Mouse (Mus musculus) MEL-GATA-1-ER (cell line): Measurements from ENCODE around the gene Tshz2.

ENCODE experiments used
- DNase-seq: peaks from one replicate; pipeline ENCODE4 v3.0.0-alpha.2; 2012; ENCODE audit warnings: low read depth; ENCODE audit errors: extremely low read depth

Tshz2 gene

GRCm38 (mm10) chr2:169630070-169630469 lies 2.7 kb upstream of the Tshz2 start:
- no peak for DNase-seq

GRCm38 (mm10) chr2:169633491-169634289 lies 877 bp downstream of the Tshz2 start:
- no peak for DNase-seq

DNA sequence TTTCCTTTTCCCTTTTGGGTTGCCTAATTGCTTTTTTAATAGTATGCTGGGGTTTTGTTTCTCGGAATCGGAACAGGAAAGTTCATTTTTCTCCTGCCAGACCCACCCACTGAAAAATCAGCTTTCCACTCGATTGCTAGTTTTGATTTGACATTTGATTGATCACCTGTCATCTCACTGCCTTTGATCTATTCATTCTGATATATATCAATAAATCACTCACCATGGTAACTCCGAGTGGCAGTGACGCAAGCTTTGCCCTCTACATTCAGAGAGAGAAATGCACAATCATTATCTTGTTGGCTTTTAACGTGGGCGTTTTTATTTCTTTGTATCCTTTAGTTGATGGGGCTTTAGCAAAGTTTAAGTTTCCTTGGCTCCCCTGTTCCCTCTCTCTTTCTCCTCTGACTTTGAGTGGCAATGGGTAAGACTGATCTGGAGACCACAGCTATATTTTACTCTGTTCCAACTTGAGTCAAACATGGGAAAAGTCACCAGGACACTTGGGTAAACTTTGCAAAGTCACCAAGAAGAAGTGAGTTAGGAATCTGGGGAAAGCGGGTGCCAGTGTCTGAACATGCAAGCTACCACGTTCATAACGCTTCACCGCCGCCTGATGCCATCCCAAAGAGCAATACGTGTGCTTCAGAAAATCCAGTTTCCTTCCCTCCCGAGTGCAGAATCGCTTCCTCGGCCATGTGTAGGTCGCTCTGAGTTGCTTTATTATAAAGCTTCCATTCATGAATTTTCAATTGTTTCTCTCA lies 2.0 kb downstream of the Tshz2 start:
- DNase-seq, result no peak

GRCm38 (mm10) chr2:169635428-169635827 lies 2.6 kb downstream of the Tshz2 start:
- DNase-seq, result no peak

DNA sequence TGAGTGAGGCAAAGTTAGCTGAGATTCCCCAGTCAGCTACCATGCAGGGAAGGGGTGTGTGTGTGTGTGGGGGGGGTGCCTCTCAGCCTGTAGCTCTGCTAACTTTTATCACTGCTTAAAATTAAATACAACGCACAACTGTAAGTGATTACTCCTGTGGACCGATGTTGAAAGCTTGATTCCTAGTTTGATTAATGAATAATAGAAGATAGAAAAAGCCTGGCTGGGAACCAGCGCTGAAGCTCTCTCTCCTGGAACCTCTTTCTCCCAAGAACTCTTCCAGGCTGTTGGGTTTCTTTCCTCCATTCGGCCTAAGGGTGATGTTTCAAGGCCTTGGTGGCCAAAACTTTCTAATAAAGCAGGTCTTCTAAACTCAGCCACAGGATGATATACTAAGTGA lies 3.6 kb downstream of the Tshz2 start:
- DNase-seq, result no peak

DNA sequence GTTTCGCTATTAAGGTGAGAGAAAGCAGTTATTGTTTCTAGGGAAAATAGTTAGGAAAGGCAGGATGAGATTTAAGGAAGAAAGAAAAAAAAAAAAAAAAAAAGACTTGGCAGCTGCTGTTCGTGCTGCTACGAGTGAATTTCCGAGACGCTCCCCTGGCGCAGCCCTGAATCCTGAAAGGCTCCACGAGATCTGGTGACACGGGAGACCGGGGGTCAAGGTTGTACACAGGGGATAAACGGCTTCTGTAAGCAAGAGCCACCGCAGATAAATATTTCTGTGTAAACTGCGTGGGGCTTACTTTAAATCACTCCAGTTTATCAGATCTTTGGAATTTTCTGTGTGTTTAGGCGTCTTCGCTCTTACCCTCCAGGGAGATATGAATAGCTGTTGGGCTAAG lies 8.7 kb downstream of the Tshz2 start:
- no peak for DNase-seq

GRCm38 (mm10) chr2:169642420-169642819 lies 9.6 kb downstream of the Tshz2 start:
- DNase-seq, result no peak

GRCm38 (mm10) chr2:169647091-169647490 lies 14.3 kb downstream of the Tshz2 start:
- no peak for DNase-seq

GRCm38 (mm10) chr2:169649262-169649885 lies 16.6 kb downstream of the Tshz2 start:
- DNase-seq, result no peak

GRCm38 (mm10) chr2:169653282-169653681 lies 20.5 kb downstream of the Tshz2 start:
- no peak for DNase-seq

DNA sequence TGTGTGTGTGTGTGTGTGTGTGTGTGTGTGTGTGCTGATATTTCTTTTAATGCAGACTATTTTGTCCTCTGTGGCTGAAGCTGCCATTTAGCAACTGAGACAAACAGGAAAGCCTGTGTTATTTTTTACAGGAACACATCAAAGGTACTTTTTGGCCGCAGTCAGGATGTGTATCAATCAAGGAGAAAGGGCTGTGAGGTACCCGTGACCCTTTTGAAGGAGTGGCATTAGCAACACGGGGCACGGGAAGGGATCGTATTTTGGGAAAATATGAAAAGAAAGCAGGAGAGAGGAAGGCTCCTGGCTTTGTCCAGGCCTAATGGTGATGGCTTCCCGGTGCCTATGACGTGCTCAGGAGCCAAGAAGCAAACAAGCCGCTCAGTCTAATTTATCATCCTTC lies 31.0 kb downstream of the Tshz2 start:
- no peak for DNase-seq

DNA sequence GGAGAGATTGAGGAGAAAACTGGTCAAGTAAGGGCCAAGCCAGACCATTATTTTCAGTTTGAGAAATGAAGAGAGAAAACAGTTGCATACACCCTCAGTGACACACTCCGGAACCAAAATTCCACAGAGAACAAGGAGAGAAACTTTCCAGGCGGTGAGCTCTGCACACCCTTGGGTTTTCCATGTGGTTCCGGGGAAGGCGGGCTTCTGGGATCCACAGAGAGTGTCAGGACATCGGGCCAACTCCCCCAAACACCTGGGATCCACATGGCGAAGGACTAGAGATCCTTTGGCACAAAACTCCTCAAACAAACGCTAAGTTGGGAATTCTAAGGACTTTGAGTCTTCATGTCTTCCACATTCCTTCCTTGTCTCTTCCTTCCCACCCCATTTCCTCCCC lies 38.5 kb downstream of the Tshz2 start:
- DNase-seq, result no peak

DNA sequence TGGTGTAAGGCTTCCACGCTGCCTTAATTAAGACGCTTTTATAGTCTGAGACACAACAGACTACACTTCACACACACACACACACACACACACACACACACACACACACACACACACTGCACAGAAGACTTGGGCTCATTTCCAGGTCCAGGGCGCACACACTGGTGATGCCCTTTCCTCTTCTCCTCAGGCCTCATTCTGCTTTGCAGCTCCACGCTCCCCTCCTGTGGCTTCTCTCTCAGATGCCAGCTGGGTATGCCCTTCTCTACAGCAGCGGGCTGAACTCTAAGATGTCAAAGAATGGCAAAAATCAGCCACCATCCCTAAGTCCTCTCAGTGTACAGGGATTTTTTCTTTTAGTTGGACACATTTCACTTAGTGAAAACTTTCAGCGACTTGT lies 41.0 kb downstream of the Tshz2 start:
- no peak for DNase-seq

DNA sequence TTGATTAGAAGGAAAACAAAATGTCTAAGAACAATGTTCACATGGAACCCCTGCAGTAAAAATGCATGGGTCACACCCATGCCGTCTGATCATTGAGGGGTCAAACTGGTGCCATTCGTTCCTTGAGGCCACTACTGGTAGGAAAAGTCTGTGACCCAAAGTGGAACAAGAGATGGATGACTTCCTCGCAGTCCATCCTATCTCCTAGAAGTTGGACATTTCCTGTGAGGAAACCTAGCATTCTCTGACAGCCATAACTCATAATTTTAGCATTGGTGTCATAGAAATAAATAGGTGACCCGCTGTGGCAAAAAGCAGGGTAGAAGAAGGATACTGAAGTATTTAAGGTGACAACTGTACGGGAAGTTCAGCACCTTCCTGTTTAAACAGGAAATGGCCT lies 41.4 kb downstream of the Tshz2 start:
- no peak for DNase-seq

DNA sequence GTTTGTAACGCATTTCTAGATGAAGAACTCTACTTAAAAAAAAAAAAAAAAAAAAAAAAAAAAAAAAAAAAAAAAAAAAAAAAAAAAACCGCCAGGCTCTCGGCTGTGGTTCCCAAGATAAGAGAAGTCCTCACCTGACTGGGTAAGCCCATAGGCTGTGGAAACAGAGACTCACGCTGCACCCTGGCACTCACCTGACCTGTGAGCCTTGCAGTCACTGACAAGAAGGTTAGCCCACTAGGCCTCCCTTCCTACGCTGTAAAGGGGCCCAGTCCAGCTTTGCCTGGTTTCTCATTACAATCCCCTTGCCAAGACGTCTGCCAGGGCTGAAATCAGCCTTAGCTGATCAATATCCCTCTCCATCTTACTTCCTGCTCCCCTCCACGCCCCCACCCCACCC lies 46.5 kb downstream of the Tshz2 start:
- no peak for DNase-seq

DNA sequence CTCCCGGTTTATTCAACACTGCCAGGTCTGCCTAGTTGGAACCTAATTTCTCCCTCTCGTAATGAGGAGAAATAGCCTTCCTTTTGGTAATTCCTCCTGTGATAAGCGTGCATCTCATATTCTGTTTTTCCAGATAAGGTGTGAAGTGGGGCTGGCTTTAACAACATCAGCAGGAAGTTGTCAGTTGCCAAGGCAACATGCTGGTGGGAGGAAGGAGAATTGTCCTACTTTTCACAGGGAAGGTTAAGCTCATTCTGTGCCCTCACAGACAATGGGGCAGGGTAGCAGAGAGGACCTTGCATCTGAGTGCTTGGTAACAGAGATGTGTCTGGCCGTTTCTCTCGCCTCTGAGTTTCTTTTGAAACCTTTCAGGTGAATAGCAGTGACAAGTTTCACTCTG lies 47.1 kb downstream of the Tshz2 start:
- DNase-seq, result no peak

- no peak for DNase-seq
These were observed 52.4 kb downstream of the Tshz2 start for GRCm38 (mm10) chr2:169685260-169685659.

- no peak for DNase-seq
These were observed 52.9 kb downstream of the Tshz2 start for GRCm38 (mm10) chr2:169685747-169686146.

DNA sequence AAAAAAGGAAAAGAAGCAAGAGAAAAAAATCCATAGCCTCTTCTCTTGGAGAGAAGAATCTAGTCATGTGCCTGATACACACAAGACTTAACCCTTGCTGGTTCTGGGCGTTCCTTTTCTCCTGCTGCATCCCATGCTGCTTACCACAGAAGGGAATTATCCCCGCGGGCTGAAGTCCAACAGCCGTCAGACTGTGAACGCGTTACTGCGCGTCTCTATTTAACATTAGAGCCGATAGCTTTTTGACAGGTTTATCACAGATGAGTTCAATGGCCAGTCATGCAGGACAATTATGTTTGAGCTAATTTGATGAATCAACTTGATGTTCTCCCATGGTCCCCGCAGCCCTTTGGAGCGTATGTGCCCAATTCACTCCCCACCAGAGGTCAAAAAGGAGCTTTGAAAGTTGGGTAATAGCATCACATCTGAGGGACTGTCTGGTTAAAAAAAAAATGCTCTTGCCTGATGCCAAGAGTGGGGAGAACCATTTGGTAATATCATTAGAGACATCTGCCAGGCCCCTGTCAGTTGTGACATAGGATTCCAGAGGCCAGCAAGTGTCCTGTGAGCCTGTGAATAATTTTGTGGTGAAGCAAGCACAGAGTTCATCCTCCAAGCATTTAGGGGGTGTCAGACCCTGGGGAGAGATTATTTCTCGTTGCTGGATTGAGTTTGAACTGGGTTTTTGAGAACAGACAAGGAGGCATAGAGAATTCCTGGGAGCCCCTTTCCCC lies 54.1 kb downstream of the Tshz2 start:
- DNase-seq, result no peak

DNA sequence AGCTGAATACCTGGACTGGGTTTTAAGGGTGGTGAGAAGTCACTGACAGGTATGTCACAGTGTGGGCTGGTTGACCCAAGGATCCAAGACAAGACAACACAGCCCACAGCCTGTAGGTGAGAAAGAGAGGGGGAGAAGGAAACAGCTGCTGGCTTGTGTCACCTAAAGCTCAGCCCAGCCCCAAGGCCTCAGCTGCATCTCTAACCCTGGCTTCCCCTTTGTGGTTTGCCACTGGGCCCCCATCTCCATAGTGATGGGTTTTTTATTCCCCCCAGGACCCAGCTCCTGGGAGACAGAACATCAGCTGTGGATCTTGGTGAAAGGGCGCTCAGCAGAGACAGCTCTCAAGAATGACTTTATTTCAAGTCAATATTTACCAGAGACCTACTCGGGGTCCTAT lies 57.2 kb downstream of the Tshz2 start:
- no peak for DNase-seq

DNA sequence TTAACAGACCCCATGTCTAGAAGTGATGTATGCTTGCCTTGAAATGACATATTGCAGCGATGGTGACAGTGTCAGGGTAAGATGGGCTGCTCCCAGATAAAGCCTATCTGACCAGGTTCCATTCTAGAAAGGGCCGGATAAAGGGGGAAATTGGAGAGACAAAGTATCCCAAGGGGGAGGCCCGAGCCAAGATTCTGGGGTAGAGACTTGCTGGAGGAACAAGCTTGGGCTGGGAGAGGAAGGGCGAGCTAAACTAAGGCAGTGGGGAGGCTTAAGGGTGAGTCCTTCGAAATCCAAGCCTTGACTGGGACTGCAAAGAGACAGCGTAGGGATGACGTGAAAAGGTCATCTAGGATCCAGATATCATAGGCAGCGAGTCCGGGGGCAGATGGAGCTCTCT lies 61.7 kb downstream of the Tshz2 start:
- DNase-seq, result no peak

GRCm38 (mm10) chr2:169695025-169695424 lies 62.2 kb downstream of the Tshz2 start:
- no peak for DNase-seq
